Mouse (Mus musculus) spleen, adult 2 months (tissue): ENCODE measurements around the gene Epm2aip1. TPM values are rescaled to one million over a fixed set of nuclear protein-coding genes. Genes with fewer than 3 reads are reported as not detected.
A peak's percentile ranks its signal among the peaks of the same experiment; 100 is the strongest.

ENCODE experiments used
- DNase-seq, 2 experiments: peaks; one replicate each; pipeline versions ENCODE4 v3.0.0 to v3.0.0-alpha.2; 2012 to 2021; ENCODE audit warnings: low spot score in 2 of 2, low read depth in 1 of 2
- H3K27ac ChIP-seq: fragments of 200-500 bp; 2 replicates; pipeline ENCODE4 v1.5.1; 2012; ENCODE audit warnings: low read length, inconsistent platforms; ENCODE audit not compliant: insufficient read depth
- H3K27me3 ChIP-seq: fragments of 200-500 bp; 2 replicates; pipeline ENCODE4 v1.6.1; 2012; ENCODE audit warnings: mild to moderate bottlenecking, moderate library complexity, low read length, inconsistent platforms; ENCODE audit not compliant: control insufficient read depth, insufficient read depth
- H3K36me3 ChIP-seq: fragments of 200-500 bp; 2 replicates; pipeline ENCODE4 v1.6.1; 2012; ENCODE audit warnings: mild to moderate bottlenecking, low read length, inconsistent platforms; ENCODE audit not compliant: control insufficient read depth, insufficient read depth
- H3K4me1 ChIP-seq: fragments of 200-500 bp; 2 replicates; pipeline ENCODE4 v1.6.1; 2011; ENCODE audit warnings: inconsistent platforms; ENCODE audit not compliant: control insufficient read depth, insufficient read depth, insufficient read length
- H3K4me3 ChIP-seq: fragments of 200-500 bp; 2 replicates; pipeline ENCODE4 v1.5.1; 2011; ENCODE audit warnings: mild to moderate bottlenecking, inconsistent platforms; ENCODE audit not compliant: insufficient read depth, insufficient read length; ENCODE audit errors: extremely low read depth
- CTCF ChIP-seq: fragments of 200-500 bp; IDR thresholded peaks from 2 replicates; pipeline ENCODE4 v1.5.1; 2011; ENCODE audit warnings: mild to moderate bottlenecking, inconsistent platforms; ENCODE audit not compliant: insufficient read depth, insufficient read length, insufficient replicate concordance; ENCODE audit errors: extremely low read depth
- POLR2A ChIP-seq: fragments of 200-500 bp; IDR thresholded peaks from 2 replicates; pipeline ENCODE4 v1.6.1; 2011; ENCODE audit warnings: low read depth, low read length, inconsistent platforms
- WGBS: fragments of 180-500 bp; shearing (Covaris S2); methylation state at CpG from one replicate; pipeline ENCODE4 v1.1.7; 2018; 5-methylcytosine and 5-hydroxymethylcytosine counted together
- polyA plus RNA-seq: library from polyadenylated mRNA; depleted of rRNA; stranded (reverse); fragments of >200 nt; gene quantifications from 2 replicates; pipeline ENCODE4 v1.2.3, GENCODE M21; 2012

Epm2aip1 gene
- polyA plus RNA-seq, 1 experiment, result 5.0 TPM

DNA sequence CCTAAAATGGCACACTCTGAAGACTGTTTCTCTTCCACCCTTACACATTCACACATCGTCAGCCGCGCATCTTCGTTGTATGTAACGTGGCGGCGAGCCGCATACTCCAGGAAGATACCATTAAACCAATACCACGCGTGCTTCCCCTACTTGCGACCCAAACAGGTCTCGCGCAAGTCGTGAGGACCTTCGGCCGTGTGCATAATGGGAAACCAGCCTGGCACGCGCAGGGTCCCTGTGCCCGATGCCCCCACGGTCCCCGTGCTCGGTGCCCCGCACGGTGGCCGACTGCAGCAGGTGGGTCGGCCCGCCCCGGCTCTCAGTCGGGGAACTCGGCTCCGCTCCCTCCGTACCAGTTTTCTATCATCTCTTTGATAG, 684 bp upstream of the Epm2aip1 start:
- peaks cover 14% of the 10 kb centered on the region for H3K4me1 ChIP-seq
- peaks cover 4% of the 10 kb centered on the region for H3K36me3 ChIP-seq
- peak overlapping the region; percentile 67 for H3K4me3 ChIP-seq
- WGBS, result 0% methylated on average over 32 of the region's 32 CpGs
- no peak for DNase-seq
- peak overlapping the region; percentile 77 for H3K27ac ChIP-seq
- TF ChIP-seq CTCF (no peak), POLR2A (no peak)
- H3K27me3 ChIP-seq, result no peaks in the 10 kb centered on the region

DNA sequence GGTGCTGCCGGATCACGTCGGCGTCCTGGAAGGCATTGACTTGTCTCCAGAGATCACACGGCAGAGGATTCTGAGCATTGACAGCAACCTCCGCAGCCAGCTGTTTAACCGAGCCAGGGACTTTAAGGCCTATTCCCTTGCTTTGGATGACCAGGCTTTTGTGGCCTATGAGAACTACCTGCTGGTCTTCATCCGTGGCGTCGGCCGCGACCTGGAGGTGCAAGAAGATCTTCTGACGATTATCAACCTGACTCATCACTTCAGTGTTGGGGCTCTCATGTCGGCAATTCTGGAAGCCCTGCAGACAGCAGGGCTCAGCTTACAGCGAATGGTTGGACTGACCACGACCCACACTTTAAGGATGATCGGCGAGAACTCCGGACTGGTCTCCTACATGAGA, 627 bp downstream of the Epm2aip1 start:
- no peak for DNase-seq
- Histone ChIP-seq H3K4me3 (peak overlapping the region; percentile 65), H3K27me3 (no peaks in the 10 kb centered on the region), H3K27ac (peak overlapping the region; percentile 90), H3K36me3 (peaks cover 2% of the 10 kb centered on the region; the same call in 1 of the 2 replicates), H3K4me1 (peaks cover 14% of the 10 kb centered on the region)
- 7% methylated on average over 19 of the region's 19 CpGs for WGBS
- TF ChIP-seq CTCF (no peak), POLR2A (no peak)

DNA sequence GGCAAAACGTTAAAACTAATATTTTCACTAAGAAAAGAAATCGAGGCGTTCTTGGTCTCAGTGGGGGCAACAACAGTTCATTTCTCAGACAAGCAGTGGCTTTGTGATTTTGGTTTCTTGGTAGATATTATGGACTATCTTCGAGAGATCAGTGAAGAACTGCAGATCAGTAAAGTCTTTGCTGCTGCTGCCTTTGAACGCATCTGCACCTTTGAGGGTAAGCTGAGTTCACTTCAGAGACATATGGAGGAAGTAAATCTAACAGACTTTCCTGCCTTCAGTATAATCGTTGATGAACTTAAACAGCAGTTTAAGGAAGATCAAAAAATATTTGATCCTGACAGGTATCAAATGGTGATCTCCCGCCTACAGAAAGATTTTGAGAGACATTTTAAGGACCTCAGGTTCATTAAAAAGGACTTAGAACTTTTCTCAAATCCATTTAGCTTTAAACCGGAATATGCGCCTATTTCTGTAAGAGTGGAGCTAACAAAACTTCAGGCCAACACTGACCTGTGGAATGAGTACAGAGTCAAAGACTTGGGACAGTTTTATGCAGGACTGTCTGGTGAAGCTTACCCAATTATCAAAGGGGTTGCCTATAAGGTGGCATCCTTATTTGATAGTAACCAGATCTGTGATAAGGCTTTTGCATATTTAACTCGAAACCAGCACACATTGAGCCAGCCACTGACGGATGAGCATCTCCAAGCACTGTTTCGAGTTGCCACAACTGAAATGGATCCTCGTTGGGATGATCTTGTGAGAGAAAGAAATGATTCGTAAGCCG, 1.5 kb downstream of the Epm2aip1 start:
- TF ChIP-seq CTCF, result no peak
- TF ChIP-seq POLR2A, result no peak
- H3K36me3 ChIP-seq, result peaks cover 5% of the 10 kb centered on the region

DNA sequence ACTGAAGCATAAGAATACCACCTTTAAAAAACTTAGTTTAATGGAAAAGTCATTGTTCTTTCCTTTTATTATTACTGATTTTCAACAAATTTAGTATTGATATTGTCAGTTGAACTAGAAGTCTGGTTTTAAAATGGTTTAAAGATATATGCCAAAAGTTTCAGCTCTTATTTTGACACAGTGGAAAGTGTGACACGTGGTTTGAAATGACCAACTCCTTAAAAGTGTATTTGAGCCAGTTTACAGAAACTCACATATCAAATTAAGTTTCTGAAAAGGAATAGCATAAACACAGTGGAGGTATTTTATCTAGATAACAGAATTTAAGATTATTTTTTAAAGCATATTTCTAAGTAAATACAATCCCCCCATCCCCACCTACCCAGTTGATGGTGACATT, 2.2 kb downstream of the Epm2aip1 start:
- Histone ChIP-seq H3K27ac (no peak overlapping the region), H3K36me3 (peaks cover 7% of the 10 kb centered on the region), H3K4me3 (no peak overlapping the region), H3K27me3 (no peaks in the 10 kb centered on the region), H3K4me1 (peaks cover 14% of the 10 kb centered on the region)
- TF ChIP-seq CTCF (no peak), POLR2A (no peak)
- DNase-seq, result no peak
- 72% methylated on average over 1 of the region's 1 CpGs for WGBS

More for the DNA sequence above, 1.5 kb downstream of the Epm2aip1 start:
- Histone ChIP-seq H3K27ac (no peak overlapping the region), H3K27me3 (no peaks in the 10 kb centered on the region), H3K4me3 (peak overlapping the region; percentile 45), H3K4me1 (peaks cover 14% of the 10 kb centered on the region)
- WGBS, result 51% methylated on average over 15 of the region's 15 CpGs
- DNase-seq, result no peak

DNA sequence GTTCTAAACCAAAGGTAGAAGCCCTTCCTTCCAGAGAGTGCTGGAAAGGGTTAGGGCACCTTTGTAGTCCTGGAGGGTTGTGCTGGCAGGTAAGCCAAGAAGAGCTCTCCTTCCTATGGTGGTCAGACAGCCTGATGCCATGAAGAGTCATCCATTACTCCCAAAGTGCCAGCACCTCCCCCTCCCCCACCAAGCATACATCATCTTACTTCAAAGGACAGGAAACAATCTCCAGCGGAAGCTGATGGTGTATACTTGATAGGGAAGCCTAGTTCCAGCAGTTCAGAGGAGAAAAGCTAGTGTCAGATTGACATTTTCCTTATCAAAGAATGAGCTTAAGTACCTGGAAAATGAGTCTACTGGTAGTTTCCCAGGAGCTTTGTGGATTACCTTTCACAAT, 3.4 kb downstream of the Epm2aip1 start:
- H3K4me1 ChIP-seq, result peaks cover 14% of the 10 kb centered on the region
- H3K27me3 ChIP-seq, result no peaks in the 10 kb centered on the region
- H3K27ac ChIP-seq, result no peak overlapping the region
- TF ChIP-seq CTCF, result no peak
- TF ChIP-seq POLR2A, result no peak
- H3K4me3 ChIP-seq, result peak overlapping the region; percentile 20; the same call in 1 of the 2 replicates
- DNase-seq, result no peak
- peaks cover 11% of the 10 kb centered on the region for H3K36me3 ChIP-seq
- 64% methylated on average over 1 of the region's 1 CpGs for WGBS

DNA sequence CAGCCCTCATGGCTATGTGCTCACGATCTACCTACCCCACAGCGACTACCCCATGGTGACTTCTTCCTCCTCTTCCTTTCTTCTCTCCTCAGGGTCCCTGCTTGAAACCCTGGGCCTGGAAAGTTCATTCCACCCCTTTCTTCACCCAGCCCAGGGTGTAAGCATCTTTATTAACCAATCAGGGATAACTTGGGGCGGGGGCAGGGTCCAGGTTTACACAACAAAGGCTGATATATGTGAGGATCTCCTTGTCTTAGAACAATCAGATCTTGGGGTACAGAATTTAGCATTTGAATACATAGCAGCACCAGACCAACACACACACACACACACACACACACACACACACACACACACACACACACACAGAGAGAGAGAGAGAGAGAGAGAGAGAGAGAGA, 13.3 kb downstream of the Epm2aip1 start:
- TF ChIP-seq POLR2A, result no peak
- no peak for TF ChIP-seq CTCF
- Histone ChIP-seq H3K27ac (no peak overlapping the region), H3K4me1 (no peaks in the 10 kb centered on the region), H3K4me3 (no peak overlapping the region), H3K36me3 (no peaks in the 10 kb centered on the region), H3K27me3 (no peaks in the 10 kb centered on the region)
- 84% methylated on average over 3 of the region's 3 CpGs for WGBS
- no peak for DNase-seq

DNA sequence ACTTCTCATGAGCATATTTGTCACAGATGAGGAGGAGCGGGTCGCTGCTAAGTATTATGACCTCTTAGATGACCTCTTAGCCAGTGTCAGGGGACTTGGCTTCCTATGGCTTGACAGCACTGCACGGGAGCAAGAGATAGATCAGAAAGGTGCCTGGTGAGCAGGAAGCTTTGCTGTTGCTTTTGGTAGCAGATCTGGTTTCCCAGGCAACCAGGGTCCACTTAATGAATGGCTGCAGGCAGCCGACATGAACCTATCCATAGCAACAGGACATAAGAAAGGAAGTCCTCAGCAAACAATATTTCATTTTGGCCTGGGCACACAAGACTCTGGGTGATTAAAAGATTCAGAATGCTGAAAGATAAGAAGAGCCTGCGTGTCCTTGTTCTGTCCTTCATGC, 13.9 kb downstream of the Epm2aip1 start:
- TF ChIP-seq POLR2A (no peak), CTCF (no peak)
- DNase-seq, result no peak
- WGBS, result 61% methylated on average over 5 of the region's 5 CpGs
- no peak overlapping the region for H3K27ac ChIP-seq
- no peaks in the 10 kb centered on the region for H3K27me3 ChIP-seq
- H3K4me3 ChIP-seq, result no peak overlapping the region
- no peaks in the 10 kb centered on the region for H3K36me3 ChIP-seq
- no peaks in the 10 kb centered on the region for H3K4me1 ChIP-seq
